Mouse (Mus musculus) bone marrow, adult 2 months (tissue): ENCODE data around the gene Id2. TPM values are rescaled to one million over a fixed set of nuclear protein-coding genes. Genes with fewer than 3 reads are reported as not detected.

Experiments used
- H3K27ac ChIP-seq: fragments of 200-500 bp; 2 replicates; pipeline ENCODE4 v1.5.1; 2012; ENCODE audit warnings: low read depth, mild to moderate bottlenecking, control low read depth, inconsistent platforms, low read length; ENCODE audit not compliant: control insufficient read depth, poor library complexity, insufficient read depth
- H3K4me1 ChIP-seq: fragments of 200-500 bp; 2 replicates; pipeline ENCODE4 v1.6.1; 2011; ENCODE audit warnings: low read length; ENCODE audit not compliant: control insufficient read depth, insufficient read depth
- H3K4me3 ChIP-seq: fragments of 200-500 bp; replicated peaks from 2 replicates; pipeline ENCODE3; 2011; ENCODE audit warnings: mild to moderate bottlenecking, low read depth, low read length, control low read depth; ENCODE audit not compliant: control insufficient read depth
- CTCF ChIP-seq: fragments of 200-500 bp; IDR thresholded peaks from 2 replicates; pipeline ENCODE4 v1.5.1; 2011; ENCODE audit warnings: low read length, control low read depth; ENCODE audit not compliant: control insufficient read depth, insufficient read depth
- POLR2A ChIP-seq: fragments of 200-500 bp; IDR thresholded peaks from 2 replicates; pipeline ENCODE4 v1.6.1; 2011; ENCODE audit warnings: low read depth, mild to moderate bottlenecking, control low read depth, low read length, borderline replicate concordance; ENCODE audit not compliant: control insufficient read depth
- WGBS: fragments of 180-500 bp; shearing (Covaris S2); methylation state at CpG from one replicate; pipeline ENCODE4 v1.1.7; 2018; 5-methylcytosine and 5-hydroxymethylcytosine counted together
- polyA plus RNA-seq: library from polyadenylated mRNA; stranded (reverse); fragments of >200 nt; gene quantifications from 2 replicates; pipeline ENCODE4 v1.2.4, GENCODE M21; 2011; ENCODE audit warnings: low replicate concordance; ENCODE audit not compliant: missing spikeins, insufficient read depth, insufficient read length

Gene Id2
- 23.2 and 39.6 TPM in 2 replicates for polyA plus RNA-seq

DNA sequence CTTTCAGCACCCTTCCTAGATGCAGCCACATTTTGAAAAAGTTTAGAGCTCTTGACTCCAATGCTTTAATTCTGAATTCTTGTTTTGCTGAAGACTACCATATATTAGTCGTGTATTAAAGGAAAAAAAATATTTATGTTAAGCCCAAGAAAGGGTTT lies at the start of gene Id2:
TSS of gene Id2 (minus strand) at position 89 of the 158 bp plus-strand sequence.
- TF ChIP-seq POLR2A: no peak
- WGBS: 0% methylated on average over 1 of the region's 1 CpGs

DNA sequence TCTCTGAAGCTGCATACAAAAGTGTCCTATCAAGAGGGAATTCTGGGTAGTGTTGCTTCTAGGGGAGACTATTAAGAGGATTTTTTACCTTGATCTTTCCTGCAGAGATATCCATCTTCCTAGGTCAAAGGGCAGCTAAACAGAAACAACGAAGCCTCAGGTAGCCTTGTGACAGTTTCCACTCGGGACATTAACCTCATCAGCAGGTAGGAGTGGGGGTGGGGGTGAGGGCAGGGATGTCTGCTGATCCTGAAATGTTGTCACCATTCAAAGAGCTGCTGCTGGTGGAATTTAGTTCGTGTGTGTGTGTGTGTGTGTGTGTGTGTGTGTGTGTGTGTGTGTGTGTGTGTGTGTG lies 48.4 kb upstream of the Id2 start:
- 58% methylated on average over 3 of the region's 3 CpGs for WGBS
- no peak overlapping the region for H3K27ac ChIP-seq
- H3K4me1 ChIP-seq: no peaks in the 10 kb centered on the region; the same call in 1 of the 2 replicates
- H3K4me3 ChIP-seq: no peak overlapping the region
- no peak for TF ChIP-seq POLR2A
- no peak for TF ChIP-seq CTCF

More for the DNA sequence above, at the start of gene Id2:
- Histone ChIP-seq H3K27ac (peak within 1 kb of the TSS; percentile 75), H3K4me3 (peak within 1 kb of the TSS; percentile 84), H3K4me1 (peaks cover 1% of the 10 kb centered on the region; the same call in 1 of the 2 replicates)

DNA sequence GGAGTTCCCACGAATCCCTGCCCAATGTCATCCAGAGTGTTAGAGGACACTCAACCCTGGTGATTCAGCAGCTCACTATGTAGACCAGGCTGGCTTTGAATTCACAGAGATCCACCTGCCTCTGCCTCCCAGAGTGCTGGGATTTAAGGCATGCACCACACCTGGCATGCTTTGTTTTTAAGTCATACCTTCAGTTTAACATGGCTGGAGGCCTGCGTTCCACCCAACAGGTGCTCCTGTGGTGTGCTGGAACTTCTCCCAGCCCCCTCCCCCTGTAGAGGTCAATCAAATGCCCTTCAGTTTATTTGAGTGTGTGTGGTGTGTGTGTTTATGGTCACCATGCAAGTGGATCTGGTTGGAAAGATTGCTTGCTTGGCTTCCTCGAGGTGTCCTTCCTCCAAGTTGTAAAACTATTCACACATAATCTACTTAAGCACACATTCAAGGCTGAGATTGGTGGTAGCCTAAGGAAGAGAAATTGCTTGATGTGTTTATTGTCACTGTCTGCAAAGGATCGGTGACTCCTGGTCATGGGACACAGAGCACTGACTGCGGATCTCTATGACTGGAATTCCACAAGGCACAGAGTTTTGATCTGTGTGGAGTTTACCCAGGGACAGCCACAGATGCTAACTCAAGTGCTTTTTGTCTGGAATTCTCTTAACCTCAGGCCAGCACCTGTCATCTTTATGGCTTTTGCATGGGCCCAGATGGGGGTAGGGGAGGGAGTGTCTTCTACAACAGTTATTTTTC lies 47.8 kb upstream of the Id2 start:
- WGBS: 76% methylated on average over 5 of the region's 5 CpGs
- no peak for TF ChIP-seq POLR2A
- Histone ChIP-seq H3K4me3 (no peak overlapping the region), H3K27ac (no peak overlapping the region), H3K4me1 (no peaks in the 10 kb centered on the region; the same call in 1 of the 2 replicates)

DNA sequence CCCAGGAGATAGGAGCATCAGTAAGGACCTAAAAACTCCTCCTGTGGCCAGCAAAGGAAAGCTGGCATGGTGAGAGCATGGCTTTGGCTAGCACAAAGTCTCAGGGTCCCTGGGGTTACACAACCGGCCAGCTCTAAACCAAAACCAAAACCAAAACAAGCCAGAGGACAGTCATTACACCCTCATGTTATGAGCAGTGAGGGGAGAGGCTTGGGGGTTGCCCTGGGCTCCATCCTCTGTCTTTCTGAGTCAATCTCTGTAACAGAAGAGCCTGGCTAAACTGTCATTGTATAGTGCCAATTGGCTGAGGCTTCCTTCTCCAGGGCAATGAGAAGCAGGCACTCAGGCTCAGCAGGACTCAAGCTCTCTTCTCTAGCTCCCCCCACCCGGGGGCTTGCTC lies 46.6 kb upstream of the Id2 start:
- WGBS: 27% methylated on average over 2 of the region's 2 CpGs
- no peak overlapping the region for H3K4me3 ChIP-seq
- TF ChIP-seq CTCF (no peak), POLR2A (no peak)
- H3K4me1 ChIP-seq: no peaks in the 10 kb centered on the region; the same call in 1 of the 2 replicates
- no peak overlapping the region for H3K27ac ChIP-seq

DNA sequence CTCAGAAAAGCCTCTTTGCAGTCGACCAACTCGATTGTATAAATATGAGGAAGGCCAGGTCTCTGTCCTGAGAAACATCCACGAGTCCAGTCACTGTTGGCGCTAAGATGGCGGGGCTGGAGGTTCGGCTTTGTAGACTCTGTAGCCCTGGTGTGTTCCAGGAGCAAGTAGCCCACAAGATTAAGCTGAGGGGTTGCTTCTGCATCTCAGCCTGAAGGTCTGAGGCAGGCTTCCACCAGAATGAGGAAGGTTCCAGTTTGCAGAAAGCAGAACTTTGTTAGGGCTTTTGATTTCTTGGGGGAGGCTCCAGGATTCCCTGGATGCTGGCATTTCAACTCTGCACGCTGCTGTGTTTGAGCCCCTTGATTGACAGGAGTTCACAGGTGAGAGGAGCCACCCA lies 45.3 kb upstream of the Id2 start:
- Histone ChIP-seq H3K4me1 (no peaks in the 10 kb centered on the region; the same call in 1 of the 2 replicates), H3K27ac (no peak overlapping the region), H3K4me3 (no peak overlapping the region)
- WGBS: 28% methylated on average over 7 of the region's 7 CpGs
- no peak for TF ChIP-seq POLR2A
- TF ChIP-seq CTCF: no peak

DNA sequence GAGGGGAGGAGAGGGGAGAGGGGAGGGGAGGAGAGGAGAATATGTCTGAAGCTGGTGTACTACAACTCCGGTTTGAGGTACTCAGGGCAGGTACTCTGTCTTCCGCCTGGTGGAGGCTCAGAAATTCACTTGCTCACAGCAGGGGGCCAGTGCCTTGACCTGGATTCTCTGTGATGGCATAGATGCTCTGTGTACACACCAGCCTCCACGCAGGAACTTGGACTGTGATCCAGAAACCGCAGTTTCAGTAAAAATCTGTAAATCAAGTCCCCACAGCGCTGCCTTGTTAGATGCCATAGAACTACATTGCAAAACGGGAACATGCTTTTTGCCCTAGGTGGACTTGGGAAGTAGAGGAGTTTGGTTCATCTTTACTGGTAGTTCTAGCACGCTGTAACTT lies 44.4 kb upstream of the Id2 start:
- WGBS: 43% methylated on average over 7 of the region's 7 CpGs
- Histone ChIP-seq H3K27ac (no peak overlapping the region), H3K4me1 (no peaks in the 10 kb centered on the region; the same call in 1 of the 2 replicates), H3K4me3 (no peak overlapping the region)
- TF ChIP-seq CTCF: no peak
- no peak for TF ChIP-seq POLR2A

DNA sequence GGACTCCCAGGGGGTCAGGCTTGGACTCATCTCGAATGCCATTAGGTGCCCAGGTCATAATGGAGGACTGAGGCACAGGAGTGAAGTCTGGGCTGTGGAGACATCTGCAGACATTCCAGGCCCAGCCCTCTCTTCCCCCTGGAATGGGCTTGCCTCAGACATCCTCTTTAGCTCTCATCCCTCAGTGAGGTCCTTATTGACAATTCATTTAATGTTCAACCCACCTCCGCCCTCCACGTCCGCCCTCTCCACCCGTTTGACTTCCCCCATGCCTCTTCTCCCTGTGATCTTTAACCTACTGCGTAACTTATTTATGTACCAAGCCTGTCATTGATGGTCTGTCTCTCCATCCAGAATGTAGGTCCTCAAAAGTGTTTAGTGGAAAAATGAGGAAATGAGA lies 43.2 kb upstream of the Id2 start:
- Histone ChIP-seq H3K4me1 (no peaks in the 10 kb centered on the region; the same call in 1 of the 2 replicates), H3K4me3 (no peak overlapping the region), H3K27ac (no peak overlapping the region)
- TF ChIP-seq CTCF: no peak
- TF ChIP-seq POLR2A: no peak
- 77% methylated on average over 6 of the region's 6 CpGs for WGBS

DNA sequence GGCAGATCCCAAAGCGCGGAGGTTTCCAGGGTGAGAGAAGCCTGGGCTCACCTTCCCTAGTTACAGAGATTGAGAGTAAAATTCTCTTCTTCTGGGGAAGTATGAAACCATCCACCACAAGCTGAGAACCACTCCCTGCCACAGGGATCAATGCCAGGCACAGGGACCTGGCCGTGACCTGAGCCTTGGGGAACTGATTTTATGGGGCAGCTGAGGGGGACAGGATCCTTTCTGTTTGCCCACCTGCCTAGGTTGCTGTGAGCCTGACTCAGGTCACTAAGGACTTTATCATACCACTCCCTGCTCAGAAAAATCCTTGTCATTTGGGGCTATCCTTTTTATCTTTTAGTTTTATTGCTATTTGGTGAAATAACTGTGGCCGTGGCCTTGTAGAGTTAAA lies 41.7 kb upstream of the Id2 start:
- no peaks in the 10 kb centered on the region; the same call in 1 of the 2 replicates for H3K4me1 ChIP-seq
- H3K27ac ChIP-seq: no peak overlapping the region
- WGBS: 81% methylated on average over 4 of the region's 4 CpGs
- TF ChIP-seq CTCF: no peak
- TF ChIP-seq POLR2A: no peak
- H3K4me3 ChIP-seq: no peak overlapping the region

DNA sequence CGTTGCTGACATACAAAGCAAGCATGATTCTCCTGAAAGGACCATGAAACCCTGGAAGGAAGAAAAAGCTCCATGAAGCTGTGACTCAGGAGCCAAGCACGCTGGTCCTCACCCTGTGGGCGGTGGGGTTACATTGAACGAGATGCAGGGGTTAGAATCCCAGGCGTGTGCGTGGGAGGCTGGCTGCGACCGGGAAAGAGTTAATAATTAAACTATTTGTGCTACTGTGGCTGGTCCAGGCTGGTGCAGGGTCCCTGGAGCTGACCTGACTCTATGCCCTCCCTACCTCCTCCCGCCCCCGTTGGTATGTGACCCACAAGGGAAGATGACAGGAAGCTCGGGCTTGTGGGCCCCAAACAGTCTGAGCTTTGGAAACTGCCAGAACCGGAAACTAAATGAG lies 35.1 kb upstream of the Id2 start:
- Histone ChIP-seq H3K4me3 (no peak overlapping the region), H3K27ac (no peak overlapping the region), H3K4me1 (no peaks in the 10 kb centered on the region)
- WGBS: 57% methylated on average over 12 of the region's 12 CpGs
- no peak for TF ChIP-seq CTCF
- TF ChIP-seq POLR2A: no peak
